Comparison of ENCODE assay signal across 8 mouse cellular contexts in genomic region chr17:28926380-28926779, GRCm38 (mm10). TPM values are rescaled to one million over a fixed set of nuclear protein-coding genes. Genes with fewer than 3 reads are reported as not detected.
DNase-seq lines count a peak whose midpoint lies in the region; ATAC-seq and TF ChIP-seq lines count a peak whose summit lies in the region.
"Had no signal": no experiment of that assay in that cellular context is flagged by ENCODE, and none has a peak within 500 bp of the region (broad histone marks: within the 10 kb centered on the region; RNA-seq: fewer than 3 reads in every experiment).

No protein-coding gene starts in this region.

- no peak overlapping the region for H3K27ac ChIP-seq in ES-Bruce4 (ENCODE audit: insufficient read depth, low read length)
- no peak overlapping the region for H3K27ac ChIP-seq in embryonic facial prominence, embryonic 11.5 days (replicated peaks; ENCODE audit: low read depth, low read length)
- peak overlapping the region; percentile 36; the same call in 1 of the 2 replicates for H3K27ac ChIP-seq in heart, embryonic 10.5 days
- H3K27ac ChIP-seq: midbrain, embryonic 12.5 days had no signal

- no peaks in the 10 kb centered on the region for H3K36me3 ChIP-seq in ES-Bruce4 (ENCODE audit: control insufficient read depth, insufficient read depth, low read length, poor library complexity, severe bottlenecking)
- H3K36me3 ChIP-seq in embryonic facial prominence, embryonic 11.5 days (replicated peaks; ENCODE audit: control insufficient read depth, insufficient read depth, low read depth, low read length), result no peaks in the 10 kb centered on the region
- H3K36me3 ChIP-seq in heart, embryonic 10.5 days, result no peaks in the 10 kb centered on the region
- H3K36me3 ChIP-seq: midbrain, embryonic 12.5 days had no signal

- no peak for TF ChIP-seq EP300 in ES-Bruce4 (IDR thresholded peaks at IDR 0.05; ENCODE audit: insufficient read depth, low read depth, low read length)

- DNase-seq in adrenal gland, postnatal 25 days, result peak; percentile 79
- DNase-seq in embryonic facial prominence, embryonic 11.5 days (ENCODE audit: low spot score), result peak; percentile 92
- peak; percentile 93 for DNase-seq in heart, embryonic 10.5 days (ENCODE audit: low spot score)
- peak; percentile 77 for DNase-seq in layer of hippocampus, adult 9-10 months (ENCODE audit: low spot score)
- DNase-seq in lung, postnatal 14 days, result peak; percentile 87
- DNase-seq in right cerebral cortex, postnatal 4 days, result peak; percentile 87

- WGBS in embryonic facial prominence, embryonic 11.5 days, result 19% methylated on average over 13 of the region's 13 CpGs
- 15% methylated on average over 13 of the region's 13 CpGs for WGBS in heart, embryonic 10.5 days

- TF ChIP-seq CTCF in ES-Bruce4 (IDR thresholded peaks at IDR 0.05; ENCODE audit: low read depth, low read length), result peak; percentile 71

- peaks cover 6% of the 10 kb centered on the region for H3K4me1 ChIP-seq in ES-Bruce4 (ENCODE audit: control insufficient read depth, insufficient read depth, low read length)
- H3K4me1 ChIP-seq in embryonic facial prominence, embryonic 11.5 days (ENCODE audit: control insufficient read depth, insufficient read depth, low read length), result no peaks in the 10 kb centered on the region; the same call in 1 of the 2 replicates
- peaks cover 19% of the 10 kb centered on the region for H3K4me1 ChIP-seq in heart, embryonic 10.5 days

- no peak overlapping the region for H3K4me3 ChIP-seq in ES-Bruce4 (ENCODE audit: low read depth, low read length)
- H3K4me3 ChIP-seq in embryonic facial prominence, embryonic 11.5 days (ENCODE audit: low read depth, low read length), result no peak overlapping the region
- no peak overlapping the region for H3K4me3 ChIP-seq in heart, embryonic 10.5 days
- H3K4me3 ChIP-seq: midbrain, embryonic 12.5 days had no signal

- no peak overlapping the region for H3K4me2 ChIP-seq in embryonic facial prominence, embryonic 11.5 days (ENCODE audit: low read depth, low read length)
- H3K4me2 ChIP-seq: midbrain, embryonic 12.5 days had no signal

- no peak for TF ChIP-seq POLR2A in ES-Bruce4 (IDR thresholded peaks at IDR 0.05; ENCODE audit: insufficient read depth, low read length)

- no peak overlapping the region for H3K9ac ChIP-seq in ES-Bruce4 (ENCODE audit: low read depth, poor library complexity, severe bottlenecking)
- H3K9ac ChIP-seq in embryonic facial prominence, embryonic 11.5 days (replicated peaks; ENCODE audit: low read length), result no peak overlapping the region
- H3K9ac ChIP-seq: midbrain, embryonic 12.5 days had no signal

- no peaks in the 10 kb centered on the region for H3K9me3 ChIP-seq in ES-Bruce4 (replicated peaks; ENCODE audit: control insufficient read depth, insufficient read depth, low read length, poor library complexity, severe bottlenecking)
- no peaks in the 10 kb centered on the region for H3K9me3 ChIP-seq in embryonic facial prominence, embryonic 11.5 days (replicated peaks; ENCODE audit: control insufficient read depth, low read length)
- H3K9me3 ChIP-seq in heart, embryonic 10.5 days, result no peaks in the 10 kb centered on the region
- H3K9me3 ChIP-seq: midbrain, embryonic 12.5 days had no signal

- no peaks in the 10 kb centered on the region for H3K27me3 ChIP-seq in ES-Bruce4 (ENCODE audit: control insufficient read depth, insufficient read depth, low read length, poor library complexity, severe bottlenecking)
- H3K27me3 ChIP-seq in embryonic facial prominence, embryonic 11.5 days (ENCODE audit: control insufficient read depth, insufficient read depth, low read length), result no peaks in the 10 kb centered on the region
- H3K27me3 ChIP-seq in heart, embryonic 10.5 days (ENCODE audit: insufficient read depth, poor library complexity, severe bottlenecking), result no peaks in the 10 kb centered on the region
- H3K27me3 ChIP-seq: midbrain, embryonic 12.5 days had no signal

- no peak for ATAC-seq in embryonic facial prominence, embryonic 11.5 days (replicated peaks; ENCODE audit: insufficient number of reproducible peaks, low FRiP score, low TSS enrichment, low read depth)

RNA-seq across cellular contexts. Expression of gene 4930539E08Rik, which starts 11.3 kb away (rescaled TPM):
- polyA plus RNA-seq in ES-Bruce4 (2011; ENCODE audit: insufficient read depth, insufficient read length, low read depth, missing spikeins), result 1.5 and 3.0 TPM in 2 replicates
- total RNA-seq in adrenal gland, postnatal 25 days (2021), result not detected in 2 replicates
- polyA plus RNA-seq in embryonic facial prominence, embryonic 11.5 days (2014; fragmentation: Nextera tagmentation; extraction: Ambion mirVana), result 0.13 and 0.46 TPM in 2 replicates
- polyA plus RNA-seq in heart, embryonic 10.5 days (2016; fragmentation: Nextera tagmentation; extraction: Ambion mirVana), result 0.13 and 0.25 TPM in 2 replicates

RNA-seq across cellular contexts. Expression of gene Pxt1, which starts 17.3 kb away (rescaled TPM):
- polyA plus RNA-seq in ES-Bruce4 (2011; ENCODE audit: insufficient read depth, insufficient read length, low read depth, missing spikeins), result 0.67 and 2.4 TPM in 2 replicates
- total RNA-seq in adrenal gland, postnatal 25 days (2021), result not detected in 2 replicates
- polyA plus RNA-seq in embryonic facial prominence, embryonic 11.5 days (2014; fragmentation: Nextera tagmentation; extraction: Ambion mirVana), result not detected in 2 replicates
- polyA plus RNA-seq in heart, embryonic 10.5 days (2016; fragmentation: Nextera tagmentation; extraction: Ambion mirVana), result 0.21 and 0.26 TPM in 2 replicates
- polyA plus RNA-seq: midbrain, embryonic 12.5 days had no signal

RNA-seq across cellular contexts. Expression of gene Kctd20, which starts 25.4 kb away (rescaled TPM):
- polyA plus RNA-seq in ES-Bruce4 (2011; ENCODE audit: insufficient read depth, insufficient read length, low read depth, missing spikeins), result 75.3 and 77.9 TPM in 2 replicates
- 47.8 and 69.8 TPM in 2 replicates for total RNA-seq in adrenal gland, postnatal 25 days (2021)
- polyA plus RNA-seq in embryonic facial prominence, embryonic 11.5 days (2014; fragmentation: Nextera tagmentation; extraction: Ambion mirVana), result 109 and 110 TPM in 2 replicates
- polyA plus RNA-seq in heart, embryonic 10.5 days (2016; fragmentation: Nextera tagmentation; extraction: Ambion mirVana), result 80.3 and 85.4 TPM in 2 replicates
